Mouse (Mus musculus): Measurements from ENCODE around the gene Wiz. TPM values are rescaled to one million over a fixed set of nuclear protein-coding genes. Genes with fewer than 3 reads are reported as not detected.

The Wiz gene
- total RNA-seq, 2 experiments from 2014 or later = 18.1 to 20.2 TPM

GRCm38 (mm10) chr17:32354211-32354610 is 35.0 kb downstream of the Wiz start:
- intact Hi-C loops (cut with DNase I) = loop anchor here (5.0 kb wide), 1 partner anchor 33 kb away; the partner anchor contains the start of gene Wiz
- DNase-seq (ENCODE audit: low spot score) = no peak

- intact Hi-C loops (cut with DNase I) = loop anchor here (5.0 kb wide), 1 partner anchor 34 kb away; the partner anchor contains the start of gene Wiz
- no peak for DNase-seq (ENCODE audit: low spot score)
Observed at GRCm38 (mm10) chr17:32353696-32354095, 35.5 kb downstream of the Wiz start.

DNA sequence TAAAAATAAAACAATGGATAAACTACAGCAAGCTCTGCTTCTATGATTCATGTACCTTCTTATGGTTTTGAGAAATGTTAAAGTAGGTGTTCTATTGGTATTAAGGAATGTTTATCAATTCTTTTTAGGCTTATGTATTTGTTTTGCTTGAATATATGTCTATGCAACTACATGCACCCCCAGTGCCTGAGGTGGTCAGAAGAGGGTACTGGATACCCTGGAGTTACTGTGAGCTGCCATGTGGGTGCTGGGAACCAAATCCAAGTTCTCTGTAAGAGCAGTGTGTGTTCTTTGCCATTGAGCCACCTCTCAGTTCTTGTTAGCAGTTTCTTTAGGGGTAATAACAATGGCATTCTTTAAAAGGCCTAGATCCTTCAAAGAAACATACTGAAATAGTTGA is 37.5 kb downstream of the Wiz start:
- intact Hi-C loops (cut with DNase I) = loop anchor here (5.0 kb wide), 1 partner anchor 36 kb away; the partner anchor contains the start of gene Wiz
- no peak for DNase-seq (ENCODE audit: low spot score)

- intact Hi-C loops (cut with DNase I) = loop anchor here (5.0 kb wide), 1 partner anchor 36 kb away; the partner anchor contains the start of gene Wiz
- no peak for DNase-seq (ENCODE audit: low spot score)
Observed at GRCm38 (mm10) chr17:32351269-32351668, 38.0 kb downstream of the Wiz start.

GRCm38 (mm10) chr17:32350382-32350983 is 38.8 kb downstream of the Wiz start, which contains the start of gene Akap8l:
Akap8l (minus strand) TSS chr17:32350607.
- DNase-seq (ENCODE audit: low spot score) = peak; percentile 97
- intact Hi-C loops (cut with DNase I) = loop anchor here (5.0 kb wide), 1 partner anchor 37 kb away; the partner anchor contains the start of gene Wiz

GRCm38 (mm10) chr17:32349851-32350381 is 39.3 kb downstream of the Wiz start:
- intact Hi-C loops (cut with DNase I) = loop anchor here (1.0 to 5.0 kb wide), 3 partner anchors 37 to 144 kb away; partner anchors contain the start of gene Wiz
- DNase-seq (ENCODE audit: low spot score) = no peak

GRCm38 (mm10) chr17:32349037-32349732 is 40.1 kb downstream of the Wiz start:
- intact Hi-C loops (cut with DNase I) = loop anchor here (1.0 to 5.0 kb wide), 2 partner anchors 83 to 145 kb away; no protein-coding TSS in a partner anchor
- DNase-seq (ENCODE audit: low spot score) = no peak

DNA sequence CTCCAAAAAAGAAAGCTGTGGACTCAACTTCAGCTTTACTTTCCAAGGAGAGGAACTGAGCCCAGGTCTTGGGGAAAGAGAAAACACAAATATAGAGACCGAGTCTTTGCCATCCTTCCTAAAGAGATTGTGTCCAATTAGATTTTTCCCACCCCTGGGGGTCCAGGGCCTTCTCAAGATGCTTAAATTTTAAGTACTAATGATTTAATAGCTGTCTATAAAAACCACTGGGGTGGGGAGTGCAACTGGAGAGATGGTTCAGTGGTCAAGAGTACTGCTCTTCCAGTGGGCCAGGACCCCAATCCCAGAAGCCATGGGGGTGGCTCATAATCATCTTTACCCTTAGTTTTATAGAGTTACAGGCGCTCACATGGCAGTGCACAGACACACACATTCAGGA is 40.8 kb downstream of the Wiz start:
- intact Hi-C loops (cut with DNase I) = loop anchor here (5.0 kb wide), 1 partner anchor 84 kb away; no protein-coding TSS in a partner anchor
- no peak for DNase-seq (ENCODE audit: low spot score)

- intact Hi-C loops (cut with DNase I) = no loop called here
- DNase-seq (ENCODE audit: low spot score) = no peak
Observed at GRCm38 (mm10) chr17:32341102-32341501, 48.1 kb downstream of the Wiz start.

DNA sequence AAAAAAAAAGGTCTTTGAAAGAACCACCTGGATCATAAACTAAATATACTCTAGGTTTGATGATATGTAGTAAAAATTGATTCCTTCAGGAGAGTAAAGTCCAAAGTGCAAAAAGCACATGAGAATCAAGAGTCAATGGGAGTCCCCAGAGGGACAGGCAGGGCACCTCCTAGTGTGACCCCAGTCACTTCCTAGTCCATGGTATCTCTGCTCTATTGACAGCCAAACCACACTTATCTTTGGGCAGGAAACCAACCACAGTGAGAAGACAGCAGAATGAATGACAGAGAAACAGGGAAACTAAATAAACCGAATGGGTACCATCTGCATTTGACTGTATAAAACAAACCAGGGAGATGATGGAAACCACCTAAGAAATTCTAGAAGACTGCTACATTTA is 49.1 kb downstream of the Wiz start:
- no peak for DNase-seq (ENCODE audit: low spot score)

GRCm38 (mm10) chr17:32335869-32336268 is 53.4 kb downstream of the Wiz start:
- DNase-seq (ENCODE audit: low spot score) = no peak
- intact Hi-C loops (cut with DNase I) = no loop called here

More for the DNA sequence above, 49.1 kb downstream of the Wiz start:
- intact Hi-C loops (cut with DNase I) = no loop called here

DNA sequence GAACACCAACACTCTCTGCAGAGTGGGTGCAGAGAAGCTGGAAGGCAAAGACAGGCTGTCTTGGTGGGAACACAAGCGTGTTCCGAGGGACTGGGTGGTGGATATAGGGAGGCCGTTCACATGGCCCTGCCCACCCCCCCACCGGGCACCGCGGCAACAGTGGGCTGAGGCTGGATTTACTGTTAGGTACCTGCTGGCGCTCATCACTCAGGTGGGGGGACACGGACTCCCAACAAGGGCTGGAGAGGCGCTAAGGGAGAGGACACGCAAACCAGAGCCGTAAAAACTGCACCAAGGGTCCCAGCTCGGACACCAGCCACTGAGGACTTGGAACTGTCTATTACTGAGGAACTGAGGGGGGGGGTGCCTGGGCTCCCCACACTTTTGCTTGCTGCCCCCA is 54.3 kb downstream of the Wiz start:
- intact Hi-C loops (cut with DNase I) = no loop called here
- no peak for DNase-seq (ENCODE audit: low spot score)

DNA sequence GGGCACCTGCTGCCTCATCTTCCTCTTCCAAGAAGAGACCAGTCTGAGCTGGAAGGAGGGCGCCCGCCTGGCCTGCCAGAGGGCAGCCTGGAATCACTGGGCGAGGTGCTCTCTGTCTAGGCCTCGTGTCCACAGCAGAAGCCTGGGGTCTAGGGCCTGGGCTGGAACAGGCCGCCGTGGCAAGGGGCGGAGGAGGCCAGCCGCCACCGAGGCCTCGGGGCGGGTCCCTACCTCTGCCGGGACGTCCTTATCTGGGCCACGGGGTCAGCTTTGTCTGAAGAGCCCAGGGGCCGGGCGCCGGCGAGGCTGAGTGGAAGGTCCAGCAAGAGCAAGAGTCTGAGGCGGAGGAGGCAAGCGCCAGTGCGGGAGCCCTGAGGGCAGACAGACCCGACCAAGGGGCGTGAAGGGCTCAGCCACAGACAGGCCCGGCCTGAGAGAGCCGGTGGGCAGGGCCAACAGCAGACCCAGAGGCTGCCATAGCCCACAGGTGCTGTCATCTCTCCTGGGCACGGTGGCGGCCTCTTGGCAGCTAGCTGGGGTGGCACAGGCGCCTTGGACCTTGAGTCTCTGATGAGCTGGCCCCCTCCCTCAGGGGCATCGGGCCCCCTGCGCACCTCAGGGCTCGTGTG is 55.5 kb downstream of the Wiz start:
- intact Hi-C loops (cut with DNase I) = no loop called here
- no peak for DNase-seq (ENCODE audit: low spot score)

- DNase-seq (ENCODE audit: low spot score) = no peak
- intact Hi-C loops (cut with DNase I) = no loop called here
Observed at GRCm38 (mm10) chr17:32327501-32327900, 61.7 kb downstream of the Wiz start.

GRCm38 (mm10) chr17:32322809-32323208 is 66.4 kb downstream of the Wiz start:
- intact Hi-C loops (cut with DNase I) = loop anchor here (5.0 kb wide), 1 partner anchor 39 kb away; no protein-coding TSS in a partner anchor
- no peak for DNase-seq (ENCODE audit: low spot score)

GRCm38 (mm10) chr17:32321836-32322235 is 67.4 kb downstream of the Wiz start:
- no peak for DNase-seq (ENCODE audit: low spot score)
- intact Hi-C loops (cut with DNase I) = loop anchor here (5.0 kb wide), 1 partner anchor 40 kb away; no protein-coding TSS in a partner anchor

DNA sequence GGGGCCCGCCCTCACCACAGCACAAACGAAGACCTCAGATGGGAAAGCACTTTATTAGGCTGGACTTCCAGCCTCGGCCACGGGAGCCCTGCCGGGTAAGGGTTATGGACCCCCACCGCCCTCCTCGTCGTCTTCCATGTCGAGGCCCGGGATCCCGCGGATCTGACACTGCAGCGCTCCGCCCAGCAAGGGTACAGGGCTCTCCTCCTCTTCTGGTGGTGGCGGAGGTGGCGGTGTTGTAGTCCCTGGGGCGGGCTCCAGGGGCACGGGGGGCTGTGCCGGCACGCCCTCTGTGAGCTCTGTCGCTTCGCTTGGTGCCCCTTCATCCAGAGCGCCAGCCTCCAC is 67.9 kb downstream of the Wiz start:
- intact Hi-C loops (cut with DNase I) = loop anchor here (5.0 kb wide), 1 partner anchor 41 kb away; no protein-coding TSS in a partner anchor
- DNase-seq (ENCODE audit: low spot score) = no peak

GRCm38 (mm10) chr17:32320597-32321389 is 68.4 kb downstream of the Wiz start, which contains the start of gene Akap8:
Akap8 (minus strand) TSS chr17:32321238.
- intact Hi-C loops (cut with DNase I) = loop anchor here (5.0 kb wide), 1 partner anchor 42 kb away; no protein-coding TSS in a partner anchor

GRCm38 (mm10) chr17:32319950-32320349 is 69.3 kb downstream of the Wiz start:
- intact Hi-C loops (cut with DNase I) = loop anchor here (2.0 to 5.0 kb wide), 2 partner anchors 35 to 42 kb away; partner anchors contain the start of gene Brd4
- no peak for DNase-seq (ENCODE audit: low spot score)

More at GRCm38 (mm10) chr17:32320597-32321389, 68.4 kb downstream of the Wiz start, which contains the start of gene Akap8:
- peak; percentile 98 for DNase-seq (ENCODE audit: low spot score)

Data from heart, postnatal 25 days (tissue).